Mouse (Mus musculus) cerebellum, adult 2 months (tissue): ENCODE measurements around the gene Stpg1.

Experiments used
- CTCF ChIP-seq: fragments of 200-500 bp; IDR thresholded peaks from 2 replicates; pipeline ENCODE4 v1.5.1; 2011; ENCODE audit warnings: low read depth, mild to moderate bottlenecking, control low read depth, low read length, moderate library complexity, borderline replicate concordance; ENCODE audit not compliant: insufficient read depth
- POLR2A ChIP-seq: fragments of 200-500 bp; IDR thresholded peaks from 2 replicates; pipeline ENCODE4 v1.6.1; 2011; ENCODE audit warnings: low read length, control low read depth, borderline replicate concordance; ENCODE audit not compliant: insufficient read depth

DNA sequence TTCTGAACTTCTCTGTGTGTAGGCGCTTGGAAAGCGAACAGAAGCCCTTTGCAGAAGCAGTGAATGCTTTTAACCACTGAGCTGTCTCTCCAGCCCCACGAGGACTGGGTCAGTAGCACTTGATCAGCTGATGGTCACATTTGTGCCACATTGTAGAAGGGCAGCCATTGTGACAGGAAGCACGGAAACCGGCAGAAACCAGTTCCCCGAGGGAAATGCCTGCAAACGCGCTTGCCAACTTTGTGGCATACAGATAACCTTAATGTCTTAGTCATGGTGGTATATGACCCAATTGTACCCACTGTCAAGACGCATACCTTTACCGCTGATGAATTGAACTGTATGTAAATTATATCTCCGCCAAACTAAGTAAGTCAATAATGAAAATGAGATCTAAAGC lies 11.2 kb downstream of the Stpg1 start:
- TF ChIP-seq POLR2A (no peak), CTCF (no peak)
